Mouse (Mus musculus) forebrain, postnatal 0 days (tissue): Measurements from ENCODE around the gene Zfp953. TPM values are rescaled to one million over a fixed set of nuclear protein-coding genes. Genes with fewer than 3 reads are reported as not detected.
"Not testable (repeated sequence)": the region's sequence is repeated elsewhere in the genome, so short reads cannot be mapped to it uniquely, and the experiment has no call there.

Experiments
- ATAC-seq: fragments of 200-750 bp; cut with Nextera tagmentation; 2 replicates; pipeline ENCODE4 v1.8.0; 2017; ENCODE audit warnings: mild to moderate bottlenecking, moderate library complexity
- DNase-seq: peaks from one replicate; pipeline ENCODE4 v3.0.0-alpha.2; 2015
- H3K27ac ChIP-seq: fragments of 300-500 bp; sonication (generic); 2 replicates; pipeline ENCODE4 v1.5.1; 2014; ENCODE audit warnings: low read depth, mild to moderate bottlenecking, antibody characterized with exemption, low read length, moderate library complexity, mixed read lengths
- H3K27me3 ChIP-seq: fragments of 300-500 bp; sonication (generic); 2 replicates; pipeline ENCODE4 v1.6.1; 2014; ENCODE audit warnings: mild to moderate bottlenecking, low read length, mixed read lengths; ENCODE audit not compliant: insufficient read depth
- H3K36me3 ChIP-seq: fragments of 300-500 bp; sonication (generic); 2 replicates; pipeline ENCODE4 v1.6.1; 2014; ENCODE audit warnings: mild to moderate bottlenecking, moderate library complexity; ENCODE audit not compliant: insufficient read depth
- H3K4me1 ChIP-seq: fragments of 300-500 bp; sonication (generic); 2 replicates; pipeline ENCODE4 v1.6.1; 2014; ENCODE audit warnings: antibody characterized with exemption; ENCODE audit not compliant: insufficient read depth
- H3K4me2 ChIP-seq: fragments of 300-500 bp; sonication (generic); 2 replicates; pipeline ENCODE4 v1.6.1; 2014; ENCODE audit warnings: low read depth, mild to moderate bottlenecking, moderate library complexity
- H3K4me3 ChIP-seq: fragments of 300-500 bp; sonication (generic); 2 replicates; pipeline ENCODE4 v1.5.1; 2014; ENCODE audit warnings: low read depth, low read length, mixed read lengths
- H3K9ac ChIP-seq: fragments of 300-500 bp; sonication (generic); 2 replicates; pipeline ENCODE4 v1.6.1; 2014; ENCODE audit warnings: mild to moderate bottlenecking
- H3K9me3 ChIP-seq: fragments of 300-500 bp; sonication (generic); 2 replicates; pipeline ENCODE4 v1.6.1; 2016; ENCODE audit warnings: low read length
- CTCF ChIP-seq: sonication (generic); IDR thresholded peaks from 2 replicates; pipeline ENCODE4 v1.5.1; 2016; ENCODE audit warnings: antibody characterized with exemption, control low read depth, low read depth
- WGBS: fragments of 180-500 bp; shearing (Covaris S2); extraction: QIAGEN DNeasy Blood & Tissue Kit; methylation state at CpG from one replicate; pipeline ENCODE4 v1.1.7; 2014; 5-methylcytosine and 5-hydroxymethylcytosine counted together
- polyA plus RNA-seq: library from polyadenylated mRNA; unstranded; fragments of >200 nt; fragmentation: Nextera tagmentation; extraction: Ambion mirVana; gene quantifications from 2 replicates; pipeline ENCODE4 v1.2.1, GENCODE M21; 2015
- total RNA-seq: library from RNA; depleted of rRNA; stranded (reverse); fragments of >200 nt; gene quantifications from 2 replicates; pipeline ENCODE4 v1.2.3, GENCODE M21; 2014; rRNA removed

Gene Zfp953
- total RNA-seq (1.2 and 2.0 TPM in 2 replicates), polyA plus RNA-seq (0.19 and 0.39 TPM in 2 replicates)

GRCm38 (mm10) chr13:67360131-67360744 lies at the start of gene Zfp953, which contains the start of gene Gm28044:
Zfp953 (minus strand) TSS chr13:67360605.
Gm28044 (minus strand) TSS chr13:67360536.
- Histone ChIP-seq H3K9me3 (no peaks in the 10 kb centered on the region), H3K9ac (peak within 1 kb of the TSS; percentile 51), H3K27me3 (no peaks in the 10 kb centered on the region), H3K4me1 (peaks cover 5% of the 10 kb centered on the region; the same call in 1 of the 2 replicates), H3K27ac (0 out of 2 replicates have a peak within 1 kb of the TSS, but pooled peaks have one; percentile 22), H3K36me3 (no peaks in the 10 kb centered on the region), H3K4me2 (peak within 1 kb of the TSS; percentile 63), H3K4me3 (peak within 1 kb of the TSS; percentile 70)
- TF ChIP-seq CTCF: peak; percentile 34; the same call in 1 of the 2 replicates
- under 1% methylated on average over 15 of the region's 15 CpGs for WGBS
- DNase-seq (peak; percentile 90), ATAC-seq (peak; percentile 97)

GRCm38 (mm10) chr13:67399183-67399903 lies 38.9 kb upstream of the Zfp953 start, which contains the start of gene Zfp429:
Zfp429 (minus strand) TSS chr13:67399819.
- not testable (repeated sequence) for H3K9me3 ChIP-seq, H3K27ac ChIP-seq, H3K4me1 ChIP-seq, H3K27me3 ChIP-seq, H3K36me3 ChIP-seq
- Histone ChIP-seq H3K4me2 (peak within 1 kb of the TSS; percentile 69), H3K9ac (peak within 1 kb of the TSS; percentile 45), H3K4me3 (peak within 1 kb of the TSS; percentile 56)
- ATAC-seq (peak; percentile 95), DNase-seq (peak; percentile 68)
- WGBS: 2% methylated on average over 14 of the region's 16 CpGs

- not testable (repeated sequence) for ATAC-seq
Measured at GRCm38 (mm10) chr13:67376255-67376654, 15.8 kb upstream of the Zfp953 start.

GRCm38 (mm10) chr13:67375050-67375911 lies 14.9 kb upstream of the Zfp953 start, which contains the start of the genes Gm28041 and Zfp456:
Gm28041 (minus strand) TSS chr13:67375733.
Zfp456 (minus strand) TSS chr13:67375810.
- not testable (repeated sequence) for H3K9ac ChIP-seq, H3K4me1 ChIP-seq
- 28% methylated on average over 13 of the region's 15 CpGs for WGBS

More at GRCm38 (mm10) chr13:67376255-67376654, 15.8 kb upstream of the Zfp953 start:
- 55% methylated on average over 3 of the region's 3 CpGs for WGBS
- H3K27ac ChIP-seq, DNase-seq, H3K9me3 ChIP-seq, H3K4me1 ChIP-seq, H3K4me3 ChIP-seq, H3K9ac ChIP-seq, H3K36me3 ChIP-seq, H3K27me3 ChIP-seq, H3K4me2 ChIP-seq: not testable (repeated sequence)

GRCm38 (mm10) chr13:67351854-67352253 lies 8.6 kb downstream of the Zfp953 start:
- Histone ChIP-seq H3K9ac (no peak overlapping the region), H3K27me3 (no peaks in the 10 kb centered on the region), H3K36me3 (no peaks in the 10 kb centered on the region), H3K4me3 (no peak overlapping the region), H3K27ac (no peak overlapping the region), H3K4me1 (no peaks in the 10 kb centered on the region), H3K4me2 (no peak overlapping the region), H3K9me3 (no peaks in the 10 kb centered on the region)
- ATAC-seq (no peak), DNase-seq (no peak)
- TF ChIP-seq CTCF: no peak

More at GRCm38 (mm10) chr13:67375050-67375911, 14.9 kb upstream of the Zfp953 start, which contains the start of the genes Gm28041 and Zfp456:
- ATAC-seq (peak; percentile 88), DNase-seq (peak; percentile 46)
- H3K36me3 ChIP-seq, H3K9me3 ChIP-seq, H3K27ac ChIP-seq, H3K27me3 ChIP-seq: not testable (repeated sequence)
- H3K4me3 ChIP-seq: peak within 1 kb of the TSS; percentile 34
- H3K4me2 ChIP-seq: peak within 1 kb of the TSS; percentile 55

- WGBS: 95% methylated on average over 2 of the region's 2 CpGs
- Histone ChIP-seq H3K4me2 (no peak overlapping the region), H3K4me3 (no peak overlapping the region), H3K9me3 (no peaks in the 10 kb centered on the region), H3K27ac (no peak overlapping the region), H3K27me3 (no peaks in the 10 kb centered on the region), H3K9ac (no peak overlapping the region), H3K4me1 (no peaks in the 10 kb centered on the region), H3K36me3 (no peaks in the 10 kb centered on the region)
- TF ChIP-seq CTCF: no peak
- DNase-seq (no peak), ATAC-seq (no peak)
Measured at GRCm38 (mm10) chr13:67343422-67343821, 17.0 kb downstream of the Zfp953 start.
